Mouse (Mus musculus) limb, embryonic 14.5 days (tissue): Measurements from ENCODE around the gene Zic3. TPM values are rescaled to one million over a fixed set of nuclear protein-coding genes. Genes with fewer than 3 reads are reported as not detected.

Source experiments
- ATAC-seq: fragments of 200-750 bp; cut with Nextera tagmentation; 2 replicates; pipeline ENCODE4 v1.8.0; 2017; ENCODE audit warnings: low read depth, moderate number of reproducible peaks, moderate TSS enrichment; ENCODE audit not compliant: low FRiP score
- DNase-seq: peaks from one replicate; pipeline ENCODE4 v3.0.0-alpha.2; 2015; ENCODE audit warnings: low spot score
- H3K27ac ChIP-seq: fragments of 300-500 bp; sonication (generic); replicated peaks from 2 replicates; pipeline ENCODE4 v1.5.1; 2014; ENCODE audit warnings: low read depth, mild to moderate bottlenecking, low read length, moderate library complexity, mixed read lengths
- H3K27me3 ChIP-seq: fragments of 300-500 bp; sonication (generic); 2 replicates; pipeline ENCODE4 v1.6.1; 2014; ENCODE audit warnings: low read length, mixed read lengths; ENCODE audit not compliant: control insufficient read depth, insufficient read depth
- H3K36me3 ChIP-seq: fragments of 300-500 bp; sonication (generic); 2 replicates; pipeline ENCODE4 v1.6.1; 2014; ENCODE audit warnings: mild to moderate bottlenecking, low read length, moderate library complexity, mixed read lengths; ENCODE audit not compliant: control insufficient read depth, insufficient read depth
- H3K4me1 ChIP-seq: fragments of 300-500 bp; sonication (generic); 2 replicates; pipeline ENCODE4 v1.6.1; 2014; ENCODE audit warnings: antibody characterized with exemption, low read length, mixed read lengths; ENCODE audit not compliant: control insufficient read depth, insufficient read depth
- H3K4me2 ChIP-seq: fragments of 300-500 bp; sonication (generic); replicated peaks from 2 replicates; pipeline ENCODE4 v1.6.1; 2014; ENCODE audit warnings: low read depth, mild to moderate bottlenecking, low read length, moderate library complexity; ENCODE audit not compliant: severe bottlenecking
- H3K4me3 ChIP-seq: fragments of 300-500 bp; sonication (generic); replicated peaks from 2 replicates; pipeline ENCODE4 v1.5.1; 2014; ENCODE audit warnings: low read length
- H3K9ac ChIP-seq: fragments of 300-500 bp; sonication (generic); 2 replicates; pipeline ENCODE4 v1.6.1; 2014; ENCODE audit warnings: mild to moderate bottlenecking, low read depth, low read length, moderate library complexity; ENCODE audit not compliant: severe bottlenecking
- H3K9me3 ChIP-seq: fragments of 300-500 bp; sonication (generic); 2 replicates; pipeline ENCODE4 v1.6.1; 2016; ENCODE audit warnings: low read length; ENCODE audit not compliant: control insufficient read depth
- POLR2A ChIP-seq: fragments of 200-500 bp; IDR thresholded peaks from 2 replicates; pipeline ENCODE4 v1.8.0; 2012; ENCODE audit warnings: inconsistent platforms, mild to moderate bottlenecking, moderate library complexity, borderline replicate concordance; ENCODE audit not compliant: insufficient read depth, insufficient read length; ENCODE audit errors: extremely low read depth
- WGBS: fragments of 180-500 bp; shearing (Covaris S2); extraction: QIAGEN DNeasy Blood & Tissue Kit; methylation state at CpG from one replicate; pipeline ENCODE4 v1.1.7; 2014; 5-methylcytosine and 5-hydroxymethylcytosine counted together
- polyA plus RNA-seq, 2 experiments: library from polyadenylated mRNA; depleted of rRNA in 1 of 2; stranded (reverse) in 1 of 2; unstranded in 1 of 2; fragments of >200 nt; fragmentation: Nextera tagmentation in 1 of 2; extraction: Ambion mirVana in 1 of 2; gene quantifications; 2 replicates each; pipeline versions ENCODE4 v1.2.1 to v1.2.3; 2012 to 2014

Zic3 gene
- 5.8 and 11.8 TPM in 2 replicates for polyA plus RNA-seq (2012; rRNA removed)
- polyA plus RNA-seq (2014; fragmentation: Nextera tagmentation; extraction: Ambion mirVana): 6.8 and 9.6 TPM in 2 replicates

- TF ChIP-seq POLR2A: no peak
- no peak within 1 kb of the TSS for H3K9ac ChIP-seq
- H3K9me3 ChIP-seq: no peaks in the 10 kb centered on the region
- H3K27ac ChIP-seq: no peak within 1 kb of the TSS
- no peak within 1 kb of the TSS for H3K4me2 ChIP-seq
- ATAC-seq (no peak), DNase-seq (no peak)
- H3K4me3 ChIP-seq: no peak within 1 kb of the TSS
- WGBS: 86% methylated on average over 2 of the region's 2 CpGs
- no peaks in the 10 kb centered on the region for H3K36me3 ChIP-seq
- H3K4me1 ChIP-seq: no peaks in the 10 kb centered on the region
- H3K27me3 ChIP-seq: peaks cover 20% of the 10 kb centered on the region; the same call in 1 of the 2 replicates
These were observed at the start of gene Zic3 for GRCm38 (mm10) chrX:58022400-58022799. Gene Zic3, plus strand, starts transcription at chrX:58022700.

- DNase-seq: no peak
- TF ChIP-seq POLR2A: no peak
- Histone ChIP-seq H3K36me3 (no peaks in the 10 kb centered on the region), H3K4me1 (no peaks in the 10 kb centered on the region), H3K27me3 (no peaks in the 10 kb centered on the region), H3K4me2 (no peak overlapping the region), H3K9me3 (no peaks in the 10 kb centered on the region), H3K4me3 (no peak overlapping the region), H3K27ac (no peak overlapping the region), H3K9ac (no peak overlapping the region)
- 80% methylated on average over 4 of the region's 4 CpGs for WGBS
- no peak for ATAC-seq
These were observed 40.1 kb upstream of the Zic3 start for GRCm38 (mm10) chrX:57982351-57982750.

GRCm38 (mm10) chrX:57987455-57988109, 34.9 kb upstream of the Zic3 start:
- H3K4me1 ChIP-seq: no peaks in the 10 kb centered on the region
- no peaks in the 10 kb centered on the region for H3K27me3 ChIP-seq
- no peak overlapping the region for H3K27ac ChIP-seq
- H3K4me2 ChIP-seq: no peak overlapping the region
- WGBS: 69% methylated on average over 10 of the region's 10 CpGs
- H3K4me3 ChIP-seq: no peak overlapping the region
- DNase-seq (no peak), ATAC-seq (no peak)
- TF ChIP-seq POLR2A: no peak
- H3K9me3 ChIP-seq: no peaks in the 10 kb centered on the region
- no peak overlapping the region for H3K9ac ChIP-seq
- H3K36me3 ChIP-seq: no peaks in the 10 kb centered on the region

GRCm38 (mm10) chrX:58013391-58013790, 9.1 kb upstream of the Zic3 start:
- Histone ChIP-seq H3K27me3 (peaks cover 29% of the 10 kb centered on the region), H3K4me2 (no peak overlapping the region), H3K9me3 (no peaks in the 10 kb centered on the region), H3K4me1 (no peaks in the 10 kb centered on the region), H3K9ac (no peak overlapping the region), H3K36me3 (no peaks in the 10 kb centered on the region), H3K27ac (no peak overlapping the region), H3K4me3 (no peak overlapping the region)
- TF ChIP-seq POLR2A: no peak
- ATAC-seq (no peak), DNase-seq (no peak)
- 67% methylated on average over 5 of the region's 5 CpGs for WGBS

DNA sequence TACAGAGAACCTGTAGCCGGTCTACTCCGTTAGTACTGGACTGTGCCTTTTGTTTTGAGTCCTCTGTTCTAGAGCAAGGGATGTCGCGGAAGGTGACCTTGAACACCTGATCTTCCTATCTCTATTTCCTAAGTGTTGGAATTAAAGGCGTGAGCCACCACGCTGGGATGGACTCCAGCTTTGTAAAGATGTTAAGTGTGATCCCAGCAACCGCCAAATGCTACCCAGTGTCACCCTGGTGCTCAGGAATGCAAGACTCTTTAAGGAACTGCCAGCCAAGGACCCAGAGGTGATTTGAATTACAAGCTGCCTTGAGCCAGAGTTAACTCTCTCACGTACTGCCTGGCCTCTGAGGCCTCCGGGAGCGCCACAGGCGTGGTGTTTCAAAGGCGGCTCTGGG, 8.4 kb upstream of the Zic3 start:
- no peak overlapping the region for H3K4me2 ChIP-seq
- DNase-seq (no peak), ATAC-seq (no peak)
- TF ChIP-seq POLR2A: no peak
- H3K4me3 ChIP-seq: no peak overlapping the region
- no peak overlapping the region for H3K9ac ChIP-seq
- no peak overlapping the region for H3K27ac ChIP-seq
- no peaks in the 10 kb centered on the region for H3K4me1 ChIP-seq
- no peaks in the 10 kb centered on the region for H3K36me3 ChIP-seq
- WGBS: 24% methylated on average over 12 of the region's 12 CpGs
- peaks cover 35% of the 10 kb centered on the region for H3K27me3 ChIP-seq
- no peaks in the 10 kb centered on the region for H3K9me3 ChIP-seq
